Mouse (Mus musculus) layer of hippocampus, adult 6 months (tissue): ENCODE measurements around the gene Gm21317. TPM values are rescaled to one million over a fixed set of nuclear protein-coding genes. Genes with fewer than 3 reads are reported as not detected.

Source experiments
- long read RNA-seq, 2 experiments: library from polyadenylated mRNA; unstranded; transcript quantifications; one replicate each; pipeline ENCODE4 v2.0.0; 2019 to 2020
- polyA plus RNA-seq: library from polyadenylated mRNA; unstranded; fragments of <200 nt; fragmentation: Nextera tagmentation; gene quantifications from 2 replicates; pipeline ENCODE4 v1.2.3, GENCODE M21; 2021

The Gm21317 gene
- polyA plus RNA-seq, result not detected in 2 replicates
- long read RNA-seq, experiment 1, result 0 reads
- long read RNA-seq, experiment 2, result 0 reads

GRCm38 (mm10) chrY:82224927-82225326, at the start of gene Gm21317:
TSS of gene Gm21317 (plus strand) at chrY:82225227.

